Mouse (Mus musculus): ENCODE measurements around the gene Smurf2. TPM values are rescaled to one million over a fixed set of nuclear protein-coding genes. Genes with fewer than 3 reads are reported as not detected.
"Not testable (repeated sequence)": the region's sequence is repeated elsewhere in the genome, so short reads cannot be mapped to it uniquely, and the experiment has no call there.

Smurf2 gene
- total RNA-seq, 2 experiments from 2014 or later, result 37.5 to 37.9 TPM

- no peak for DNase-seq
These were observed 107.9 kb downstream of the Smurf2 start for GRCm38 (mm10) chr11:106812410-106813136.

GRCm38 (mm10) chr11:106807442-106807841 is 113.1 kb downstream of the Smurf2 start:
- DNase-seq, result not testable (repeated sequence)

DNA sequence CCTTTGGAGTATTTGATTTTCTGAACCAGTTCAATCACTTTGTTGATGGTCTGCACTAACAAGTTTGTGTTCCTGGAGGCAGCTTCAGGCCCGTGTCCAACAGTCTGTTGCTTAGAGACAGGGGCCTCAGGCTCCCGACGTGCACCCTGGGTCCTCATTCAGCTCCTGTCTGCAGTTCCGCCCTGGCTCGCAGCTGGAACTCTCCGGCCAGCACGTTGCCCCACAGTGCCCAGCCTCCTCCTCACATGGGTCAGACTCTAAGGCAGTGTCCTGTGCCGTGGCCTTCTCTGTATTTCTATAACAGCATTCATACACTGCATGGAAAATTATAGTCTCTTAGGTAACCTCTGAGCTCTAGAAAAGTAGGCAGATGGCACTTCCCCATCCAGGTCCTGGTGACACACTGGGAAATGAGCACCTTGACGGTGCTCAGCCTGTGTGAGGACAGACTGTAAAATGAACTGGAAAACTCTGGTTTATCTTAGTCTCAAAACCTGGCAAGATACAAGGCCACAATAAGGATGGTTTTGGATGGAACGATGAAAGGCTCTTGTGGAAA is 118.4 kb downstream of the Smurf2 start:
- DNase-seq, result no peak

DNA sequence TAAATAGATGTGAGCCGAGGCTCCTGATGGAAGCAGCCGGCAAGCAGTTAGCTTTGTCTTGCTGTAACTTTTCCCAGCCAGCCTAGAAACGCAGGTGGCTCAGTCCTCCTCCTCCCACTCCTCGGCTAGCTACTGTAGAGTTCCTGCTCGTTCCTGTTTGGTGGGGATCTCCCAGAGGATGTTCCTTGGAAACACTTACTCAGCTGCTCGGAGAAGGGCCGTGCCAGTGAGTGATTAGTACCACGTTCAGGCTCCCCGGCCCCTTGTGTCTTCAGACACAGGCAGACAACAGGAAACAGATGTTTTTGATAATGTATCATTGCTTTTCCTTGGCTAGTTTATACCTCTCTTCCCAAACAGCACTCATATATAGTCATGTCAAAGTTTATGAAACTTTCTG is 124.8 kb downstream of the Smurf2 start:
- DNase-seq, result no peak

DNA sequence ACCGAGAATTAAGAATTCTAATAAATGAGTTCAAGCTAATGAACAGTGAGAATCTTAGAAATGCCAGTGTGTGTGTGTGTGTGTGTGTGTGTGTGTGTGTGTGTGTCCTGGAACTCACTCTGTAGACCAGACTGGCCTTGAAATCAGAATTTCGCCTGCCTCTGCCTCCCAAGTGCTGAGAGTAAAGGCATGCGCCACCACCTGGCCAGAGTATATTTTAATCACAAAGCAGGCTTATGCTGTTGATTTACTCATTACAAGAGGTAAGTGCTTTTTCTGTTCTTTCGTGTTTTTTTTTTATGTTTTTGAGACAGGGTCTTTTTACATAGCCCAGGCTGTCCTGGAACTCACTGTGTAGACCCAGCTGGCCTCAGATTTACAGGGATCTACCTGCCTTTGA is 126.7 kb downstream of the Smurf2 start:
- DNase-seq, result no peak

DNA sequence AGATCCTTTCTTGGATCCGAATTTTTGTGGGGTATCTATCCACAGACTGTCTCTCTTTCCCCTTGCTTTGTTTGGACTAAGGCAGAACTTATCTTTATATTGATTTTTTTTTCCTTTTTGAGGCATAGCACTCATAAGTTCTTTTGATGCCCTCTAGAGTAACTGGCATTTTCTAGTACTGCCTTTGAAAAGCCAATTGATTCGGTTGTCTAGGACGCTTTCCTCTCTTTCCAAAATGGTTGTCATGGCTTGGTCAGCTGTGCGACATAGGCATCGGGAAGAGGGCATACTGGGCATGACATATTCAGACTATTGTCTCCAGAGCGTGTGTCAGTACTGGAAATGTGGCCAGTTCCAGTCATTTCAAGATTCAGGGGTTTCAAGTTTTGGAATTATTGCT is 130.9 kb downstream of the Smurf2 start:
- DNase-seq, result peak; percentile 18

GRCm38 (mm10) chr11:106788775-106789459 is 131.6 kb downstream of the Smurf2 start, which contains the start of the genes Ddx5 and Cep95:
TSS of gene Ddx5 (minus strand) at chr11:106789185.
TSS of gene Cep95 (plus strand) at chr11:106789252.
- DNase-seq, result peak; percentile 96

DNA sequence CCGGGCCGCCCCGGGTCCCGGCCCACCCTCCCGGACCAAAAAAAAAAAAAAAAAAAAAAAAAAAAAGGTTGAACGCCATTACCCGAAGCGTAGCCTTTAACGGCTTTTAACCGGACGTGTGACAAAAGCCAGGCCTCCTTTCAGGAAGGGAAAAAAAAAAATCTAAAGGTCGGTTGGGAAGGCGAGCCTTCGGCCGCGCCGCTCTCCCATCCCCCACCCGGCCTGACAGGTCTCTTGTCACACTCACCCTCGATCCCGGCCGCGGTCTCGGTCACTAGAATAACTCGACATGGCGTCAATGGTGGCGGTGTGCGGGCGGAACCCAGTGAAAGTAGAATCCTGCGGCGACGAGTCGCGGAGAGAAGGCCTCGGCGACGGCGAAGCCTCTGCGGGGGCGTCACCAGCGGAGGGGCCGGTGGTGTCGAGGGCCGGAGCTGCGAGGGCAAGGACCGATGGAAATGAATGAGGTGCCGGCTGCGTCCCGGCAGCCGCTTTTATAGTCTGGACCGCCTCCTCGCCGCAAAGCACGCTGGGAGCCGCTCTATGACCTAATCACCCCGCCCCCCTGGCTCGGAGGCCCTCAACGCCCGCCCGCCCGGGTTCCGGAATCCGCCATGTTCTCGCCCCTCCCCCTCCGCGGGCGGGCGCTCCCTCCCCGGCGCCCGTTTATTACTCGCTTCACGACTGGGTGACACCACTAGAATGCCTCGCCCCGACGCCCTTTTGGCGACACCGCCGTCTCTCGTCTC is 132.3 kb downstream of the Smurf2 start:
- DNase-seq, result peak; percentile 100

DNA sequence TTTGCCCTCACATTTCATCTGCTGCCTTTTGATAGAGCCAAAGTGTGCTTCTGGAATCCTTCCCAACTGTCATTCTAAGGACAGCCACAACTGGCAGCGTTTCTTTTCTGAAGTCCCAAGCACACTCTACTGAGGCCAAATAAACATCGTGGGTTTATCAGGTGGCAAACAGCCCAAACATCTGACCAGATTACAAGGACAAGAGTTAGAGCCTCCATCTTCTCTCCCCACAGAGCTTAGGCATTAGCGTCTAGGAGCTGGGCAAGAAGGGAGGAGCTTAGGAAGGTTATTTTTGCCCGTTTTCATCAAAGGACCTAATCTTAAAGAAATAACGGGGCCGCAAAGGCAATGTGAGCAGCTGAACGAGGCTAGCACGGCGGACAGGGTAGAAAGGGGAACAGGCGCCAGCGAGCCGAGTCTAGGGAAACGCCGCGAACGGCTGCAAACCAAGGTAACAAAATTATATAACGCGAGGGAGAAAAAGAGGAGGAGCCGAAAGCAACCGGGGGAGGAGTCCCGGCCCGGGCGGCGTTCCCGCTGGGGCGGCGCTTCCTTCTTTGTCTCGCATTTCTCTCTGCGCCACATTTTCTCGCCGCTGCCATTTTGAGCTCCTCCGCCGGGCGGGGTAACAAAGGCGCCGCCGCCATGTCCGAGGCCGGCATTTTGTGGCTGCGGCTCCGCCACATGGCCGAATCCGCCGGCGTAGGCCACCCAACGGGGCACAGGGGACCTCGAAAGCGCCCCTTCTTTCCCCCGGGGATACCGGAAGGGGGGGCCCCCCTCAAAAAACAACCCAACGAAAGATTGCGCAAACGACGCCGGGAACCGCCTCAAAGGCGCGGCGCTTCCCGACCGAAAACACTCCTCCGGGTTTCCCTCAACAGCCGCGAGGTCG is 133.1 kb downstream of the Smurf2 start:
- peak; percentile 95 for DNase-seq

- DNase-seq, result no peak
These were observed 135.5 kb downstream of the Smurf2 start for GRCm38 (mm10) chr11:106785043-106785442.

GRCm38 (mm10) chr11:106784476-106784875 is 136.0 kb downstream of the Smurf2 start:
- no peak for DNase-seq

- no peak for DNase-seq
These were observed 137.4 kb downstream of the Smurf2 start for GRCm38 (mm10) chr11:106782841-106783764.

GRCm38 (mm10) chr11:106782271-106782670 is 138.2 kb downstream of the Smurf2 start:
- not testable (repeated sequence) for DNase-seq

GRCm38 (mm10) chr11:106780590-106781220 is 139.8 kb downstream of the Smurf2 start:
- no peak for DNase-seq

DNA sequence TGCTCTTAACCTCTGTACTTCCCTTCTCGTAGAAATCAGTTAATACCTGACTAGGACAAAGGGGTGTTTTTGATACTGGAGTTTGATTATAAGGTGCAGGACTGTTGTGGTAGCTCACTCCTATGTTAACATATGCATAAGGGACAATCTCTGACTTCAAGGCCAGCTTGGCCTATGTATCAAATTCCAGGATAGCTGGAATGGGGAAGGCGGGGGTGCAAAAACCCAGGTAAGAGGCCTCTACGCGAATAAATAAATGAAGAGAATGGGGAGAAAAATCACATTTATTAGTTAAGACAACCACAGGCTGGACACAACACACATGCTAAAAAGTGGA is 140.5 kb downstream of the Smurf2 start:
- no peak for DNase-seq

DNA sequence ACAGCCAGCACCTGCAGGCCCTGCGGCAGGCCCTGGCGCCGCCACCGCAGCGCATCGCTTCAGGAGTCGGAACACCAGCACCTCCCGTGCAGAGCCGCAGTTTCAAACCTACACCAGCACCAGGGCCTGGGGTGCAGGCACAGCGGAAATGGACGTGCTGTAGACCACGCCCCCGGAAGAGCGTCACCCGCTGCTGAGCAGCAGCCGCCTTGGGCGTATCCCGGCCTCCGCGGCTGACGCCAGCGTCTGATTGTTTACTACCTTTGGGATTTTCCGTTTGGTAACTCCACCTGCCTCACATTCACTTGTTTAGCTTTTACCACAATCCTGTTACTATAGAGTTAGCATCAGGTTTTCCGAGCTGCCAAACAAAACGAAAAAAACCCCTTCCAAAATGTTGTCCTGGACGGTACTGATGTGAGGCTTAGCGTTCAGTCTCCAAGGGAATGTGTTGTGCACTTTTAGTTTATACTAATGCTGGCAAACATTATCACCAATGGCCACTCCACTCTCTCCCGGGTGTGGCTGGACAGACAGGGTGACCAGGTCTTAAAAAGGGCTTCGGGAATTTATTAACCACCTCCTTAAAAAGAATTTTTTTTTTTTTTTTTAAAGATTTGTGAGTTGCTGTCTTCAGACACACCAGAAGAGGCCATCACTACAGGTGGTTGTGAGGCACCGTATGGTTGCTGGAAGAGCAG is 141.0 kb downstream of the Smurf2 start, which contains the start of gene Polg2:
Polg2 (minus strand) TSS at position 150 of the 701 bp plus-strand sequence.
- DNase-seq, result peak; percentile 95

GRCm38 (mm10) chr11:106778589-106779387 is 141.7 kb downstream of the Smurf2 start:
- DNase-seq, result no peak

- DNase-seq, result no peak
These were observed 142.4 kb downstream of the Smurf2 start for GRCm38 (mm10) chr11:106778132-106778531.

All from adrenal gland, postnatal 10 days (tissue).